Mouse (Mus musculus) stomach, embryonic 15.5 days (tissue): ENCODE data around the gene Rad9b. TPM values are rescaled to one million over a fixed set of nuclear protein-coding genes. Genes with fewer than 3 reads are reported as not detected.

Experiments
- ATAC-seq: fragments of 200-750 bp; cut with Nextera tagmentation; 2 replicates; pipeline ENCODE4 v1.8.0; 2017; ENCODE audit warnings: low read depth, moderate number of reproducible peaks, moderate TSS enrichment; ENCODE audit not compliant: insufficient read depth, low FRiP score
- H3K27ac ChIP-seq: fragments of 300-500 bp; sonication (generic); 2 replicates; pipeline ENCODE4 v1.5.1; 2015; ENCODE audit warnings: mild to moderate bottlenecking, inconsistent platforms
- H3K27me3 ChIP-seq: fragments of 300-500 bp; sonication (generic); replicated peaks from 2 replicates; pipeline ENCODE4 v1.6.1; 2015; ENCODE audit warnings: inconsistent platforms
- H3K36me3 ChIP-seq: fragments of 300-500 bp; sonication (generic); 2 replicates; pipeline ENCODE4 v1.6.1; 2015; ENCODE audit warnings: inconsistent platforms
- H3K4me1 ChIP-seq: fragments of 300-500 bp; sonication (generic); 2 replicates; pipeline ENCODE4 v1.6.1; 2015; ENCODE audit warnings: inconsistent platforms
- H3K4me2 ChIP-seq: fragments of 300-500 bp; sonication (generic); 2 replicates; pipeline ENCODE4 v1.6.1; 2015; ENCODE audit warnings: mild to moderate bottlenecking, inconsistent platforms
- H3K4me3 ChIP-seq: fragments of 300-500 bp; sonication (generic); replicated peaks from 2 replicates; pipeline ENCODE4 v1.5.1; 2015; ENCODE audit warnings: inconsistent platforms
- H3K9ac ChIP-seq: fragments of 300-500 bp; sonication (generic); 2 replicates; pipeline ENCODE4 v1.6.1; 2015; ENCODE audit warnings: inconsistent platforms
- H3K9me3 ChIP-seq: fragments of 300-500 bp; sonication (generic); 2 replicates; pipeline ENCODE4 v1.6.1; 2016; ENCODE audit warnings: inconsistent platforms
- WGBS: fragments of 180-500 bp; shearing (Covaris S2); methylation state at CpG from one replicate; pipeline ENCODE4 v1.1.7; 2015; 5-methylcytosine and 5-hydroxymethylcytosine counted together
- polyA plus RNA-seq: library from polyadenylated mRNA; unstranded; fragments of >200 nt; fragmentation: Nextera tagmentation; extraction: Ambion mirVana; gene quantifications from 2 replicates; pipeline ENCODE4 v1.2.1, GENCODE M21; 2015

The Rad9b gene
- polyA plus RNA-seq, 1 experiment from 2014 or later: 11.4 TPM

GRCm38 (mm10) chr5:122305472-122305871 is 48.6 kb downstream of the Rad9b start:
- no peak overlapping the region for H3K4me2 ChIP-seq
- H3K27me3 ChIP-seq: no peaks in the 10 kb centered on the region
- no peaks in the 10 kb centered on the region for H3K9me3 ChIP-seq
- no peak overlapping the region for H3K27ac ChIP-seq
- no peak overlapping the region for H3K9ac ChIP-seq
- peaks cover 30% of the 10 kb centered on the region for H3K4me1 ChIP-seq
- 89% methylated on average over 7 of the region's 7 CpGs for WGBS
- no peaks in the 10 kb centered on the region; the same call in 1 of the 2 replicates for H3K36me3 ChIP-seq
- ATAC-seq: no peak
- H3K4me3 ChIP-seq: no peak overlapping the region

GRCm38 (mm10) chr5:122304541-122304940 is 49.5 kb downstream of the Rad9b start:
- H3K4me3 ChIP-seq: no peak overlapping the region
- H3K4me2 ChIP-seq: no peak overlapping the region
- H3K9ac ChIP-seq: no peak overlapping the region
- no peaks in the 10 kb centered on the region for H3K9me3 ChIP-seq
- peaks cover 30% of the 10 kb centered on the region for H3K4me1 ChIP-seq
- 52% methylated on average over 6 of the region's 6 CpGs for WGBS
- H3K27ac ChIP-seq: peak overlapping the region; percentile 69
- H3K27me3 ChIP-seq: no peaks in the 10 kb centered on the region
- no peak for ATAC-seq
- no peaks in the 10 kb centered on the region; the same call in 1 of the 2 replicates for H3K36me3 ChIP-seq

- no peaks in the 10 kb centered on the region; the same call in 1 of the 2 replicates for H3K36me3 ChIP-seq
- H3K4me3 ChIP-seq: no peak overlapping the region
- ATAC-seq: no peak
- peaks cover 30% of the 10 kb centered on the region for H3K4me1 ChIP-seq
- H3K4me2 ChIP-seq: no peak overlapping the region
- H3K27ac ChIP-seq: peak overlapping the region; percentile 69
- H3K27me3 ChIP-seq: no peaks in the 10 kb centered on the region
- no peak overlapping the region for H3K9ac ChIP-seq
- 67% methylated on average over 7 of the region's 7 CpGs for WGBS
- no peaks in the 10 kb centered on the region for H3K9me3 ChIP-seq
These were observed 50.1 kb downstream of the Rad9b start for GRCm38 (mm10) chr5:122303937-122304336.

GRCm38 (mm10) chr5:122302810-122303745 is 51.0 kb downstream of the Rad9b start:
- 62% methylated on average over 17 of the region's 17 CpGs for WGBS
- H3K4me3 ChIP-seq: no peak overlapping the region
- H3K4me1 ChIP-seq: peaks cover 30% of the 10 kb centered on the region
- no peak overlapping the region for H3K9ac ChIP-seq
- H3K27me3 ChIP-seq: no peaks in the 10 kb centered on the region
- no peaks in the 10 kb centered on the region for H3K36me3 ChIP-seq
- no peaks in the 10 kb centered on the region for H3K9me3 ChIP-seq
- peak overlapping the region; percentile 69; the same call in 1 of the 2 replicates for H3K27ac ChIP-seq
- no peak overlapping the region for H3K4me2 ChIP-seq
- ATAC-seq: peak; percentile 58; the same call in 1 of the 2 replicates

GRCm38 (mm10) chr5:122300071-122300518 is 53.9 kb downstream of the Rad9b start:
- no peaks in the 10 kb centered on the region for H3K9me3 ChIP-seq
- no peaks in the 10 kb centered on the region for H3K36me3 ChIP-seq
- WGBS: 80% methylated on average over 6 of the region's 6 CpGs
- ATAC-seq: no peak
- H3K4me2 ChIP-seq: no peak overlapping the region
- H3K4me3 ChIP-seq: no peak overlapping the region
- peaks cover 30% of the 10 kb centered on the region for H3K4me1 ChIP-seq
- H3K27ac ChIP-seq: no peak overlapping the region
- H3K27me3 ChIP-seq: no peaks in the 10 kb centered on the region
- H3K9ac ChIP-seq: no peak overlapping the region

- Histone ChIP-seq H3K27me3 (no peaks in the 10 kb centered on the region), H3K9me3 (no peaks in the 10 kb centered on the region), H3K9ac (no peak overlapping the region), H3K4me1 (peaks cover 35% of the 10 kb centered on the region), H3K27ac (peak overlapping the region; percentile 46), H3K4me2 (no peak overlapping the region), H3K36me3 (no peaks in the 10 kb centered on the region), H3K4me3 (no peak overlapping the region)
- ATAC-seq: peak; percentile 64
- 67% methylated on average over 14 of the region's 14 CpGs for WGBS
These were observed 58.7 kb downstream of the Rad9b start for GRCm38 (mm10) chr5:122295113-122295935.

- Histone ChIP-seq H3K27me3 (no peaks in the 10 kb centered on the region), H3K36me3 (no peaks in the 10 kb centered on the region), H3K27ac (no peak overlapping the region), H3K4me2 (no peak overlapping the region), H3K4me3 (no peak overlapping the region), H3K4me1 (peaks cover 35% of the 10 kb centered on the region), H3K9ac (no peak overlapping the region), H3K9me3 (no peaks in the 10 kb centered on the region)
- WGBS: 90% methylated on average over 3 of the region's 3 CpGs
- ATAC-seq: no peak
These were observed 59.8 kb downstream of the Rad9b start for GRCm38 (mm10) chr5:122294219-122294735.

- Histone ChIP-seq H3K4me2 (no peak overlapping the region), H3K36me3 (no peaks in the 10 kb centered on the region), H3K9me3 (no peaks in the 10 kb centered on the region), H3K9ac (no peak overlapping the region), H3K4me3 (no peak overlapping the region), H3K27me3 (no peaks in the 10 kb centered on the region), H3K27ac (peak overlapping the region; percentile 69), H3K4me1 (peaks cover 38% of the 10 kb centered on the region)
- no peak for ATAC-seq
- WGBS: 56% methylated on average over 6 of the region's 6 CpGs
These were observed 60.9 kb downstream of the Rad9b start for GRCm38 (mm10) chr5:122293131-122293530.

GRCm38 (mm10) chr5:122291553-122292339 is 62.3 kb downstream of the Rad9b start:
- H3K9ac ChIP-seq: no peak overlapping the region
- peak overlapping the region; percentile 69 for H3K27ac ChIP-seq
- no peaks in the 10 kb centered on the region for H3K9me3 ChIP-seq
- peaks cover 39% of the 10 kb centered on the region for H3K4me1 ChIP-seq
- H3K4me3 ChIP-seq: no peak overlapping the region
- 57% methylated on average over 17 of the region's 17 CpGs for WGBS
- ATAC-seq: peak; percentile 71
- H3K36me3 ChIP-seq: no peaks in the 10 kb centered on the region
- H3K27me3 ChIP-seq: no peaks in the 10 kb centered on the region
- peak overlapping the region; percentile 8 for H3K4me2 ChIP-seq

- Histone ChIP-seq H3K9me3 (no peaks in the 10 kb centered on the region), H3K9ac (no peak overlapping the region), H3K4me1 (peaks cover 43% of the 10 kb centered on the region), H3K27ac (peak overlapping the region; percentile 69), H3K4me2 (0 out of 2 replicates have a peak overlapping the region, but pooled peaks have one; percentile 8), H3K27me3 (no peaks in the 10 kb centered on the region), H3K36me3 (no peaks in the 10 kb centered on the region), H3K4me3 (no peak overlapping the region)
- 53% methylated on average over 6 of the region's 6 CpGs for WGBS
- no peak for ATAC-seq
These were observed 62.9 kb downstream of the Rad9b start for GRCm38 (mm10) chr5:122291149-122291548.
